Mouse (Mus musculus): ENCODE data around the gene Prss12.

GRCm38 (mm10) chr3:123555254-123555865 lies 108.6 kb downstream of the Prss12 start:
- TF ChIP-seq CTCF (IDR thresholded peaks at IDR 0.05; ENCODE audit: control insufficient read depth, insufficient read depth, insufficient replicate concordance, low read depth, low read length) (no peak), POLR2A (IDR thresholded peaks at IDR 0.05; ENCODE audit: control insufficient read depth, low read depth, low read length) (no peak)
